Mouse (Mus musculus) G1E (cell line): ENCODE measurements around the gene Dph2. TPM values are rescaled to one million over a fixed set of nuclear protein-coding genes. Genes with fewer than 3 reads are reported as not detected.
A peak's percentile ranks its signal among the peaks of the same experiment; 100 is the strongest.

Experiments
- ATAC-seq: 2 replicates; pipeline ENCODE4 v1.8.0; 2016; ENCODE audit warnings: mild to moderate bottlenecking; ENCODE audit not compliant: insufficient number of reproducible peaks, poor library complexity, low FRiP score, severe bottlenecking; ENCODE audit errors: extremely low read depth
- DNase-seq: peaks from one replicate; pipeline ENCODE4 v3.0.0; 2012; ENCODE audit warnings: low spot score
- H3K27me3 ChIP-seq: 2 replicates; pipeline ENCODE4 v1.6.1; 2012; ENCODE audit warnings: mild to moderate bottlenecking, low read length, inconsistent platforms; ENCODE audit not compliant: insufficient read depth
- H3K36me3 ChIP-seq: replicated peaks from 2 replicates; pipeline ENCODE3; 2012; ENCODE audit warnings: mild to moderate bottlenecking, inconsistent platforms
- H3K4me1 ChIP-seq: 2 replicates; pipeline ENCODE4 v1.6.1; 2012; ENCODE audit warnings: low read depth, low read length, inconsistent platforms, mixed read lengths; ENCODE audit not compliant: insufficient read depth
- H3K4me3 ChIP-seq: 2 replicates; pipeline ENCODE4 v1.5.1; 2012; ENCODE audit warnings: low read depth, mild to moderate bottlenecking, inconsistent platforms, low read length, moderate library complexity, mixed read lengths
- H3K9me3 ChIP-seq: replicated peaks from 2 replicates; pipeline ENCODE4 v1.6.1; 2012; ENCODE audit warnings: inconsistent platforms
- CTCF ChIP-seq: IDR thresholded peaks from 2 replicates; pipeline ENCODE4 v1.5.1; 2012; ENCODE audit warnings: low read depth, low read length, inconsistent platforms, mixed read lengths
- GATA1 ChIP-seq: IDR thresholded peaks from 2 replicates; pipeline ENCODE4 v1.6.1; 2012; ENCODE audit warnings: borderline replicate concordance, low read length, inconsistent platforms, mixed read lengths
- GATA2 ChIP-seq: IDR thresholded peaks from 2 replicates; pipeline ENCODE4 v1.6.1; 2012; ENCODE audit warnings: low read depth, low read length, inconsistent platforms, borderline replicate concordance
- POLR2AphosphoS5 ChIP-seq: IDR thresholded peaks from 2 replicates; pipeline ENCODE4 v1.6.1; 2012; ENCODE audit warnings: low read depth, low read length, inconsistent platforms; ENCODE audit not compliant: insufficient replicate concordance
- TAL1 ChIP-seq: conservative IDR thresholded peaks from 2 replicates; pipeline ENCODE4 v1.6.1; 2012; ENCODE audit warnings: low read depth, low read length, inconsistent platforms, mixed read lengths
- polyA plus RNA-seq: library from polyadenylated mRNA; stranded (reverse); fragments of >175 nt; gene quantifications from 2 replicates; pipeline ENCODE4 v1.2.3, GENCODE M21; 2012
- total RNA-seq, 2 experiments: library from RNA; stranded (forward) in 1 of 2; stranded (reverse) in 1 of 2; fragments of 200-1000 nt in 1 of 2; fragments of >200 nt in 1 of 2; fragmentation: Nextera tagmentation in 1 of 2; gene quantifications; 2 replicates each; pipeline ENCODE4 v1.2.3; 2014 to 2017

Gene Dph2
- total and polyA plus RNA-seq, 3 experiments, result 8.4 to 19.4 (median 11.3) TPM

- no peak for DNase-seq
- no peaks in the 10 kb centered on the region; the same call in 1 of the 2 replicates for H3K4me1 ChIP-seq
- no peak for ATAC-seq
- no peak for TF ChIP-seq GATA2
- TF ChIP-seq GATA1, result no peak
- no peak for TF ChIP-seq POLR2AphosphoS5
- no peak for TF ChIP-seq TAL1
- no peak for TF ChIP-seq CTCF
- no peak overlapping the region for H3K4me3 ChIP-seq
- H3K36me3 ChIP-seq, result peaks cover 94% of the 10 kb centered on the region
- no peaks in the 10 kb centered on the region for H3K9me3 ChIP-seq
- no peaks in the 10 kb centered on the region for H3K27me3 ChIP-seq
Observed at GRCm38 (mm10) chr4:117904761-117905160, 12.9 kb upstream of the Dph2 start.

GRCm38 (mm10) chr4:117904094-117904493 lies 12.3 kb upstream of the Dph2 start:
- Histone ChIP-seq H3K9me3 (no peaks in the 10 kb centered on the region), H3K4me1 (no peaks in the 10 kb centered on the region; the same call in 1 of the 2 replicates), H3K27me3 (no peaks in the 10 kb centered on the region), H3K4me3 (no peak overlapping the region), H3K36me3 (peaks cover 95% of the 10 kb centered on the region)
- DNase-seq (no peak), ATAC-seq (no peak)
- TF ChIP-seq TAL1, result no peak
- no peak for TF ChIP-seq CTCF

GRCm38 (mm10) chr4:117898111-117898510 lies 6.3 kb upstream of the Dph2 start:
- DNase-seq (no peak), ATAC-seq (no peak)
- H3K9me3 ChIP-seq, result no peaks in the 10 kb centered on the region
- H3K4me3 ChIP-seq, result no peak overlapping the region
- peaks cover 96% of the 10 kb centered on the region for H3K36me3 ChIP-seq
- TF ChIP-seq POLR2AphosphoS5 (no peak), GATA2 (no peak), TAL1 (no peak), GATA1 (no peak), CTCF (no peak)
- no peaks in the 10 kb centered on the region for H3K27me3 ChIP-seq
- peaks cover 2% of the 10 kb centered on the region; the same call in 1 of the 2 replicates for H3K4me1 ChIP-seq

GRCm38 (mm10) chr4:117896031-117896430 lies 4.2 kb upstream of the Dph2 start:
- H3K9me3 ChIP-seq, result no peaks in the 10 kb centered on the region
- DNase-seq (no peak), ATAC-seq (no peak)
- no peaks in the 10 kb centered on the region for H3K27me3 ChIP-seq
- H3K4me3 ChIP-seq, result no peak overlapping the region
- peaks cover 77% of the 10 kb centered on the region for H3K36me3 ChIP-seq
- H3K4me1 ChIP-seq, result peaks cover 10% of the 10 kb centered on the region
- TF ChIP-seq POLR2AphosphoS5 (no peak), CTCF (no peak), TAL1 (no peak), GATA2 (no peak), GATA1 (no peak)

- TF ChIP-seq GATA1 (no peak), POLR2AphosphoS5 (no peak), GATA2 (no peak), CTCF (no peak)
- Histone ChIP-seq H3K4me1 (peaks cover 16% of the 10 kb centered on the region), H3K27me3 (no peaks in the 10 kb centered on the region), H3K9me3 (no peaks in the 10 kb centered on the region), H3K36me3 (peaks cover 77% of the 10 kb centered on the region), H3K4me3 (no peak overlapping the region)
- DNase-seq (no peak), ATAC-seq (no peak)
Observed at GRCm38 (mm10) chr4:117895339-117895738, 3.5 kb upstream of the Dph2 start.

GRCm38 (mm10) chr4:117894601-117895000 lies 2.8 kb upstream of the Dph2 start:
- Histone ChIP-seq H3K4me3 (no peak overlapping the region), H3K4me1 (peaks cover 24% of the 10 kb centered on the region), H3K27me3 (no peaks in the 10 kb centered on the region), H3K36me3 (peaks cover 77% of the 10 kb centered on the region), H3K9me3 (no peaks in the 10 kb centered on the region)
- TF ChIP-seq GATA1, result no peak
- TF ChIP-seq CTCF, result no peak
- no peak for TF ChIP-seq POLR2AphosphoS5
- no peak for TF ChIP-seq GATA2
- no peak for TF ChIP-seq TAL1
- ATAC-seq, result no peak
- no peak for DNase-seq

- TF ChIP-seq GATA2 (no peak), GATA1 (no peak), POLR2AphosphoS5 (no peak), TAL1 (no peak), CTCF (no peak)
- ATAC-seq (no peak), DNase-seq (peak; percentile 45)
- Histone ChIP-seq H3K9me3 (no peaks in the 10 kb centered on the region), H3K4me1 (peaks cover 28% of the 10 kb centered on the region), H3K36me3 (peaks cover 76% of the 10 kb centered on the region), H3K27me3 (no peaks in the 10 kb centered on the region), H3K4me3 (no peak overlapping the region)
Observed at GRCm38 (mm10) chr4:117893376-117893775, 1.5 kb upstream of the Dph2 start.
